Mouse (Mus musculus) liver, embryonic 14.5 days (tissue): ENCODE results near the gene Ccdc103. TPM values are rescaled to one million over a fixed set of nuclear protein-coding genes. Genes with fewer than 3 reads are reported as not detected.

ENCODE experiments used
- ATAC-seq: fragments of 200-750 bp; cut with Nextera tagmentation; 2 replicates; pipeline ENCODE4 v1.8.0; 2017; ENCODE audit warnings: moderate number of reproducible peaks, mild to moderate bottlenecking, moderate library complexity; ENCODE audit not compliant: insufficient read depth
- DNase-seq, 3 experiments: peaks; one replicate each; pipeline ENCODE4 v3.0.0-alpha.2; 2012 to 2013; ENCODE audit warnings: low read depth in 3 of 3, low spot score in 3 of 3
- H3K27ac ChIP-seq: fragments of 300-500 bp; sonication (generic); 2 replicates; pipeline ENCODE4 v1.5.1; 2014; ENCODE audit warnings: moderate library complexity, mild to moderate bottlenecking, control low read depth, inconsistent platforms
- H3K27me3 ChIP-seq: fragments of 300-500 bp; sonication (generic); 2 replicates; pipeline ENCODE4 v1.6.1; 2014; ENCODE audit warnings: mild to moderate bottlenecking, low read length, moderate library complexity; ENCODE audit not compliant: control insufficient read depth, insufficient read depth
- H3K36me3 ChIP-seq: fragments of 300-500 bp; sonication (generic); replicated peaks from 2 replicates; pipeline ENCODE4 v1.6.1; 2014; ENCODE audit warnings: low read depth; ENCODE audit not compliant: control insufficient read depth, insufficient read depth
- H3K4me1 ChIP-seq, 2 experiments: fragments of 200-500 bp in 1 of 2; fragments of 300-500 bp in 1 of 2; sonication (generic) in 1 of 2; replicated peaks; 2 replicates each; pipeline ENCODE4 v1.6.1; 2012 to 2014; ENCODE audit warnings: antibody characterized with exemption in 1 of 2, inconsistent platforms in 1 of 2, low read length in 1 of 2; ENCODE audit not compliant: control insufficient read depth in 2 of 2, insufficient read depth in 2 of 2
- H3K4me2 ChIP-seq: fragments of 300-500 bp; sonication (generic); 2 replicates; pipeline ENCODE4 v1.6.1; 2014; ENCODE audit warnings: low read depth, mild to moderate bottlenecking, control low read depth, moderate library complexity
- H3K4me3 ChIP-seq, 2 experiments: fragments of 200-500 bp in 1 of 2; fragments of 300-500 bp in 1 of 2; sonication (generic) in 1 of 2; 2 replicates each; pipeline ENCODE4 v1.5.1; 2012 to 2014; ENCODE audit warnings: low read depth in 2 of 2, low read length in 2 of 2, mild to moderate bottlenecking in 2 of 2, control low read depth in 1 of 2, inconsistent platforms in 1 of 2, moderate library complexity in 1 of 2; ENCODE audit not compliant: insufficient read depth in 1 of 2
- H3K9ac ChIP-seq: fragments of 300-500 bp; sonication (generic); replicated peaks from 2 replicates; pipeline ENCODE4 v1.6.1; 2014; ENCODE audit warnings: mild to moderate bottlenecking, control low read depth, moderate library complexity
- H3K9me3 ChIP-seq: fragments of 300-500 bp; sonication (generic); 2 replicates; pipeline ENCODE4 v1.6.1; 2016; ENCODE audit warnings: low read length, mixed read lengths; ENCODE audit not compliant: control insufficient read depth
- CTCF ChIP-seq: IDR thresholded peaks from 2 replicates; pipeline ENCODE4 v1.5.1; 2016; ENCODE audit warnings: antibody characterized with exemption, low read depth, control low read depth
- EP300 ChIP-seq: IDR thresholded peaks from 2 replicates; pipeline ENCODE4 v1.6.1; 2016; ENCODE audit warnings: antibody characterized with exemption, low read depth
- WGBS: fragments of 180-500 bp; shearing (Covaris S2); extraction: QIAGEN DNeasy Blood & Tissue Kit; methylation state at CpG from one replicate; pipeline ENCODE4 v1.1.7; 2014; ENCODE audit not compliant: insufficient replicate concordance; 5-methylcytosine and 5-hydroxymethylcytosine counted together
- polyA plus RNA-seq, 2 experiments: library from polyadenylated mRNA; depleted of rRNA in 1 of 2; stranded (reverse) in 1 of 2; unstranded in 1 of 2; fragments of >200 nt; fragmentation: Nextera tagmentation in 1 of 2; extraction: Ambion mirVana in 1 of 2; gene quantifications; 2 replicates each; pipeline versions ENCODE4 v1.2.1 to v1.2.3; 2012 to 2014

The Ccdc103 gene
- polyA plus RNA-seq, 2 experiments, result 0.59 to 1.1 TPM

DNA sequence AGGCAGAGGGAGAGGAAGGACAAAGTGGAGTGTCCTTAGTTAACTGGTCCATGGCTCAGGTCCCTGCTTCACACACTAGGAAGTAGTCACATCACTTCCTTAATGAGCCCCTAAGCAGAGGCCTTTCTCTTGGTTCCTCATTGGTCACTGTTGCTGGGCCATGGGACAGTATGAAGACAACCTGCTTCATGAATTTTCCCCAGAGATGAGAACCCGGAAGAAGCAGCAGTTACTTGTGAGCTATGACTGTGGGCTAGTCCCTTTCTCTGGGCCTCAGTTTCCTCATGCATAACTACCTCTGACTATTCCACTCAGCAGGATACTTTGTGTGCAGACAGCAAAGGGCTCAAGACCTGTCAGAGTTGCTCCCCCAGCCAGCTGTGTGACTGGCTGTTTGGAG is 43.6 kb upstream of the Ccdc103 start:
- Histone ChIP-seq H3K9me3 (no peaks in the 10 kb centered on the region), H3K4me3 (no peak overlapping the region), H3K36me3 (peaks cover 27% of the 10 kb centered on the region), H3K27me3 (no peaks in the 10 kb centered on the region), H3K4me1 (no peaks in the 10 kb centered on the region), H3K9ac (no peak overlapping the region), H3K27ac (no peak overlapping the region), H3K4me2 (no peak overlapping the region)
- DNase-seq (no peak), ATAC-seq (no peak)
- 79% methylated on average over 1 of the region's 1 CpGs for WGBS
- TF ChIP-seq EP300 (no peak), CTCF (no peak)

DNA sequence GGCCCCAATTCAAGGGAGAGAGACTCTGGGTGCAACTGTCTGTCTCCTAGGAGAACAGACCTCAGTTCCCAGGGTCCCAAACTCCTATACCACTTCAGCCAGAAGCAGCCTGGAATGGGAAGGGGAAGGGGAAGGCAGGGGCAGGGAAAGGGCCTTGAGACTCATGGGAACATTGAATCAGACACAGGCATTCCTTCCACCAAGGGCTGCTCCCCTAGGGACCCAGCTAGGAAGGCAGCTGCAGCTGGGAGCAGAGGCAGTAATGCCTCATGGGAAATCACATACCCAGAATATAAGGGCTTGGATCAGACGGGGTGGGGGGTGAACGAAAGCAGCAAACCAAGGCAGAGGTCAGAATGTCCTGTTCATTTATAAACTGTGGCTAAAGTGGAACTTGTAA is 42.9 kb upstream of the Ccdc103 start:
- H3K9ac ChIP-seq, result no peak overlapping the region
- WGBS, result 81% methylated on average over 2 of the region's 2 CpGs
- no peaks in the 10 kb centered on the region for H3K9me3 ChIP-seq
- no peak overlapping the region for H3K4me2 ChIP-seq
- H3K4me1 ChIP-seq, result no peaks in the 10 kb centered on the region
- DNase-seq, result no peak
- ATAC-seq, result no peak
- H3K4me3 ChIP-seq, result no peak overlapping the region
- H3K27me3 ChIP-seq, result no peaks in the 10 kb centered on the region
- peaks cover 31% of the 10 kb centered on the region for H3K36me3 ChIP-seq
- TF ChIP-seq EP300, result no peak
- no peak overlapping the region for H3K27ac ChIP-seq

DNA sequence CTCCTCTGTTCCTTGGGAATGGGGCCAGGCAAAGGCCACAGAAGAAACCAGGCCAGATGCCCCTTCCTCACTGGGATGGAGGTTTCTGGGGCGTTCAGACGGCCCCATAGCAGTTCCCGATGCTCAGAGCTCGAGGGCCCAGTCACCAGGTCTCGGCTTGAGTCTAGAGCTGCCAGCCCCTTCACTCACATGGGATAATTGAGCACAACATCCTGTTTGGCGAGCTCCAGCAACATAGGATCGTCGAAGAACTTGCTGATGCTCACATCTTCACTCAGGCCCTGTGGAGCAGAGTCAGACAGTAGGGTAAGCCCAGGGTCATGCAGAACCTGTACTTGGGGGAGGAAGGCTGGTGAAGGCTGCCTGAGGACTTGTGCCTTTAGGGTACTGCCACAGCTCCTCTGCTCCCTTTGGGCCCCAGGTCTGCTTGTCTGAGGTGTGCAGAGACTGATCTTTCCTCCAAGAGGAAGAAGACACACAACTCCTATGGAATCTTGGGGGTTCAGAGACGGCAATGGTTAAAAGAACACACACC is 42.3 kb upstream of the Ccdc103 start:
- ATAC-seq (no peak), DNase-seq (no peak)
- Histone ChIP-seq H3K27me3 (no peaks in the 10 kb centered on the region), H3K4me3 (no peak overlapping the region), H3K27ac (no peak overlapping the region), H3K9ac (no peak overlapping the region), H3K4me2 (no peak overlapping the region), H3K4me1 (no peaks in the 10 kb centered on the region), H3K9me3 (no peaks in the 10 kb centered on the region), H3K36me3 (peaks cover 35% of the 10 kb centered on the region)
- 86% methylated on average over 9 of the region's 9 CpGs for WGBS
- no peak for TF ChIP-seq CTCF
- no peak for TF ChIP-seq EP300

DNA sequence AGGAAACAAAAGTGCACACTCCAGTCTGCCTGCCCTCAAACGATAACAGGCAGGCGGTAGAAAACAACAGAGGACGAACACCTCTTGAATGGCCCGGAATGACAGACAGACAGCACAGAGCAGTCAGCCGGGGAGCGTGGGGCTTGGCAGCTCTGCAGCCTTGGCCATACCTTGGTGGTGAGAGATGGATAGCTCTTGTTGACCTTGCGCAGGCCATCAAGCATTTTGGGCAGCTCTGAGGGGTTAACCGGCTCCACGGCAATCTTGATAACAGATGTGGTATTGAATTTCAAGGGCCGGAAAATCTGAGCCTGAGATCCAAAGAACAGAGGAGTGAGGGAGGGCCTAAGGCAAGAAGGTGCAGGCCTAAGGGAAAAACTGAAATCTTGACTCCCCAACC is 35.1 kb upstream of the Ccdc103 start:
- no peak overlapping the region for H3K9ac ChIP-seq
- H3K36me3 ChIP-seq, result peaks cover 71% of the 10 kb centered on the region
- H3K4me1 ChIP-seq, result no peaks in the 10 kb centered on the region
- TF ChIP-seq CTCF (no peak), EP300 (no peak)
- no peak overlapping the region for H3K4me2 ChIP-seq
- no peak overlapping the region for H3K4me3 ChIP-seq
- H3K27ac ChIP-seq, result no peak overlapping the region
- H3K9me3 ChIP-seq, result no peaks in the 10 kb centered on the region
- 86% methylated on average over 10 of the region's 10 CpGs for WGBS
- ATAC-seq, result no peak
- no peaks in the 10 kb centered on the region for H3K27me3 ChIP-seq
- no peak for DNase-seq

DNA sequence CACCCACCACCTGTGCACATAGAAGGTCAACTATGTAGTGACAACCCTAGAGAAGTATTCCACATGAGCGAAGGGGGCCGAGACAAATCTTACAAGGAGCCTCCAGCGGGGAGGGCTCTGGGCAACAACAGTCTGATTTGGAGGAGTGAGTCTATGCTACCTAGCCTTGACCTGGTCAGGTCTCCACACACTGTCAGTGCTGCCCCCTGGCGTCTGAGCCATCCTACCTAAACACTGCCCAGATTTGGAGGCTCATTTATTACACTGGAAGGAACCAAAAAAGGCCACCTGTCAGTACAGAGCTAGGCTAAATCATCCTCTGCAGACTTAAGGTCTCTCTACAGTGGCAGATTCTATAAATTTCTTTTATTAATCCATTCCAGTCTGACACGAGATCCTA is 29.1 kb upstream of the Ccdc103 start:
- Histone ChIP-seq H3K27ac (no peak overlapping the region), H3K9me3 (no peaks in the 10 kb centered on the region), H3K4me3 (no peak overlapping the region), H3K4me1 (no peaks in the 10 kb centered on the region), H3K4me2 (no peak overlapping the region), H3K27me3 (no peaks in the 10 kb centered on the region), H3K9ac (no peak overlapping the region), H3K36me3 (peaks cover 66% of the 10 kb centered on the region)
- TF ChIP-seq CTCF (peak; percentile 71), EP300 (no peak)
- WGBS, result 63% methylated on average over 5 of the region's 5 CpGs
- ATAC-seq (no peak), DNase-seq (peak in 1 of 3 experiments; percentile 4)
